Mouse (Mus musculus): Measurements from ENCODE around the gene Btnl10. TPM values are rescaled to one million over a fixed set of nuclear protein-coding genes. Genes with fewer than 3 reads are reported as not detected.
"Not testable (repeated sequence)": the region's sequence is repeated elsewhere in the genome, so short reads cannot be mapped to it uniquely, and the experiment has no call there.

Btnl10 gene
- total RNA-seq, 2 experiments from 2014 or later = not detected

DNA sequence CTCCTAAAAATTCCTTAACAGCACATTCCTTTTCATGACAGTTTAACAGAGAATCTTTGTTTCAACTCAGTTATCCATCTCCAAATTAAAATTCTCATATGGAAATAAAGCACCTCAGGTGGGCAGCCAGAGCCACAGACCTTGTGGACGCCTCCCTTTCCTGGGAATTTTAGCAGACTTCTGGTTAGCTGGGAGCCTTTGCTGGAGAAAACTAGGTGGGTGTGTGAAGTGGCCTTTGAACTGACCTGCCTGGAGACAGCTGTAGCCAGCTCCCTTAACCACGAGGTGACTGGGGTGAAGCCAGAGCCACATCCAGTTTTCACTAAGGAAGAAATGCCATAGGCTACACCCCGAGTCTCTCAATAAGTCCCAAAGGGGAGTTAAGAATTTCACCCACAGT, 11.9 kb downstream of the Btnl10 start:
- DNase-seq (ENCODE audit: low spot score in 2 of 2) = no peak

DNA sequence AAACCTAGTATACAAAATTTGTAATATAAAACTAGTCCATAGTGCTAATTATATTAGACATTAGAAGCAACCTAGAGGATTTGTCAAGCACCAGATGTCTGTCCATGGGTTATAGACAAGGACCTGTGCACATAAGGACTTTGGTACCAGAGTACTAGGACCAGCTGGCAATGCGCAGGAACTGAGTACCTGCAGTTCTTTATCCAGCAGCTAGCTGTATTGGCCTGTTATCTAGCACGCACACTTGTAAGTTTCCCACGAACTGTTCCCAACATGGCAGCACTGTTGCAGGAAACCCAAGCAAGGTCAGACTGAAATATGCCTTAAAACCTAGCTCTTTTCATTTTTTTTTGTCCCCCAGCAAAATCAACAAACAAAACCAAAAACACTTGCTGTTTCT, 12.5 kb downstream of the Btnl10 start:
- no peak for DNase-seq (ENCODE audit: low spot score in 2 of 2)

DNA sequence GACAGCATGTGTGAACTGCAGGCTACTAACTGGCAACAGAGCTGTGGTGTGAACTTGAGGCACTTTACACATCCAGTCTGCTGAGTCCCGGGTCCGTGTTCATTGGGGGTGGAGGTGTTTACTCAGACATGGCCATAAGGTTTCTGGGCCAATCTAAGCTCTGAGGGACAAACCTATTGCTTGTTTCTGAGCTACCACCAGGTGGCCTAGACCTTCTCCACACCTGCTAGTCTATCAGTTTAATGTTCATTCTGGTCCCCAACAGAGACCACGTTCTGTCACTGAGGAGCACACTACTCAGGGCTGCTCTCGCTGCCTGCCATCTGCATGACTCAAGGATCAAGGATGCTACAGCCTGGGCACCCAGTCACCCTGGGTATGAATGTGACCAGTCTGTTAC, 13.9 kb downstream of the Btnl10 start:
- DNase-seq (ENCODE audit: low spot score in 2 of 2) = no peak

DNA sequence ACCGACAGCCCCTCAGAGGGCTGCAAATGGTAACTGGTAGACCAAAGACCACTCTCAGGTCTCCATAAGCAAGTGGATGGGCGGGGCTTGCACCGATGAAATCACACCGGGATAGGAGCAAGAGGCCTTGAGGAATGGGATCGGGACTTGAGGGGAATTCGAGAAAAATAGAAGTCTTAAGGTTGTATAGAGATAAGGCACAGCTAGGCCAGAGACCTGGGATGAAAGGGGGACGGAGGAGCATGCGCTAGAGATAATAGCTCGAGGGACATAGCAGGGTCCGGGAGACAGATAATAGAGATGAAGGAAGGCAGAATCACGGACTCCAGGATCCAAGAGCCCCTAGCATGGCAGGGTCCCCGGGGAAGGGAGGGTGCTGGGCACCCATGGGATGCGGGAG, 20.2 kb downstream of the Btnl10 start:
- DNase-seq (ENCODE audit: low spot score in 2 of 2) = no peak

DNA sequence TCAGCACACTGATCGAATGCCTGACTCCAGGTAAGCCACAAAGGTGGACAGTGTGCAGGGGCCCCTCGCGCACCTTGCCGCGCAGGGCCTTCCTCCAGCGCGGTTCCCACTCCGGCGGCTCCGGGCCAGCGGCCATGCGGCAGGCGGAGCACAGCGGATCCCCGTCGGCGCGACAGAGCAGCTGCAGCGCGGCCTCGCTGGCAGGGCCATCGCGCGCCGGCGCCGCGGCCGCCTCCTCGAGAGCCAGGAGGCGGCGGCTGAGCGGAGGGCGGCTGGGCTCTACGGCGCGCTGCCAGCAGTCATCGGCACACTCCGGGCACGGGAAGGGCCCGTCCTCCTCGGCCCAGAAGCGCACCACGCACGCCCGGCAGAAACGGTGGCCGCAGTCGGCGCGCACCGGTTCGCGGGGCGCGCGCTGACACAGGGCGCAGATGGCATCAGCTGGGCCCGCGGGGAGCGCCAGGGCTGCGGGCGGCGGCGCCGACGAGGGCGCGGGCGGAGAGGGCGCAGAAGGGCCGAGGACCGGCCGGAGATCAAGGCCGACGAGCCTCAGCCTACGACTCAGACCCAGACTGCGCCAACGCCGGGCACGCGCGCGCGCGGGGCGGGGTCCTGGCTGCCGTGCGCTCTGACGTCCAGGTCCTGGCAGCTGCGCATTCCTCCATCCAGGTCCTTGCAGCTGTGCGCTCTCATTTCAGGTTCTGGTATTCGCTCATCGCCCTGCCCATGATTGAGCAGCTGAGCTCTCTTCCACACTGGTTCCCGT, 20.8 kb downstream of the Btnl10 start, which contains the start of gene Rnf187:
Gene Rnf187 (minus strand): TSS at position 595 of the 766 bp plus-strand sequence.
- DNase-seq (ENCODE audit: low spot score in 2 of 2) = peak; percentile 88 to 93

DNA sequence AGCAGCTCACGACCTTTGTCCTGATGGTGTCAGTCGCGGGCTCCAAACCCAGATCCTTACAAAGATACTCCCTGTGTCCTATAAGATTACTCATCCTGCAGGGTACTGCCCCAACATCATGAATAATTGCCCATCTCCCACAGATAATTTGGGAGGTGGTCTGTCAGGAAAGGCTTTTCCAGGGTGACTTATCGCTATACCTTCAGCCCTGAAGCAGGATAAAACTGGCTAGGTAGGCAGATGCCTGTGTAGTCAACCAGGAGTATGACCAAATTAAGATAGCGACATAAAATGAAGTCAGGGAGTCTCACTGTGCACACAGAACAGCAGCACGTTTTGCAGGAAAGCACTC, 21.4 kb downstream of the Btnl10 start:
- no peak for DNase-seq (ENCODE audit: low spot score in 2 of 2)

DNA sequence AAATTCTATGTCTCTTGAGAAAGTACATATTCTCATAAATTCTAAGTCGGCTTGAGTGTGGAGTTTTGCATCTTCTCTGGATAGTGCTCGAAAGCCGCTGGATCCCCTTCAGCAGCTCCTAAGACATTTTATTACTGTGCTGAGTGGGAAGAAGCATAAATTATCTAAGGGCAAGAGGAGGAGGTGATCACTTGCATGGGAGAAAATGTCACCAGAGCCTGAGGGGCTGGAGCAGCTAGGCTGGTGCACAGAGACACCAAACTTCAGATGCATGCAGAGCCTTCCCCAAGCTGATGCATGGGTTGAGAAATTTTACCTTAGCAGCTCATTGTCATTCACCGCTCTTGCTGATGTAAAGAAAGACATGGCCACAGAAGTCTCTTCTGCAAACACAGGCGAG, 26.4 kb downstream of the Btnl10 start:
- no peak for DNase-seq (ENCODE audit: low spot score in 2 of 2)

DNA sequence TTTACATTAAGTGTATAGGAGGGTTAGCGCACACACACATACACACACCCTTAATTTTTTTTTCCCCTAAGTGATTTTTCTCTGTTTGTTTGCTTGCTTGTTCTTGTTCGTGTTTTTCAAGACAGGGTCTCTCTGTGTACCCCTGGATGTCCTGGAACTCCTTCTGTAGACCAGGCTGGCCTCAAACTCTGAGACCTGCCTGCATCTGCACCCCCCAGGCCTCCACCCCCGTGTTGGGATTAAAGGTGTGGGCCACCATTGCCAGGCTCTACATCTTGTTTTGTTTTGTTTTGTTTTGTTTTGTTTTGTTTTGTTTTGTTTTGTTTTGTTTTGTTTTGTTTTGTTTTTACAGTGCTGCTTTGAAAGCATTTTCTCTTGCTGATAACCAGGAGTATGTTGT, 29.6 kb downstream of the Btnl10 start:
- no peak for DNase-seq (ENCODE audit: low spot score in 2 of 2)

DNA sequence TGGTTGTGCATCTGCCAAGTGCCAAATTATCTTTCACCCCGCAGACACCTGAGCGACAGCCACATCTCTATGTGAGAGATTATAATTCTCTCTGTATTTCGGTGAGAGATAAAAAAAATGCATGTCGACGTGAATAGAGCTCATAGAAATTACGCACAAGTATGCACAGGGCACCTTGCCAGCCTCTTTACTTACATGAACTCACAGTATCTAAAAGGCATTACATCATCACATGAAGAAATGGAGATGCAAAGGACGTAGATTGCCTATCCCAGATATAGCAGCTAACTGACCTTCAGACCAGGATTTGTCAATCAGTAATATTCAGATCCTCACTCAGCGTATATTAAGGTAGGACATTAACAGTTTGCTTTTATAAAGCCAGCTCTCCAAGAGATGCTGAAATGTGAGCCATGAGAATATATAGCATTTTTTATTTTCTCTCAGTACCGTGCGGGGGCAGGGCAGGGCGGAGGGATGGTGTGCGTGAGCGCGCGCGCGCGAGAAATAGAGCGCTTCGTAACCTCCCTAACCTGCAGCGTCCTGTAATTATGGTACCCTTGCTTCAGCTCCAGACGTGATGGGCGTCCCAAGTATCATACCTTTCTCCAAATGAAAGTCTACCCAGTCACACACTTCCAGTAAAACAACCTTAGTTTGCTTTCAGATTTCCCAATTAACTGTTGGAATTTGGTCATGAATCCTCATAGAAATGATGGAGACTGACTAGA, 30.3 kb downstream of the Btnl10 start:
- peak; percentile 56 to 78 for DNase-seq (ENCODE audit: low spot score in 2 of 2)

DNA sequence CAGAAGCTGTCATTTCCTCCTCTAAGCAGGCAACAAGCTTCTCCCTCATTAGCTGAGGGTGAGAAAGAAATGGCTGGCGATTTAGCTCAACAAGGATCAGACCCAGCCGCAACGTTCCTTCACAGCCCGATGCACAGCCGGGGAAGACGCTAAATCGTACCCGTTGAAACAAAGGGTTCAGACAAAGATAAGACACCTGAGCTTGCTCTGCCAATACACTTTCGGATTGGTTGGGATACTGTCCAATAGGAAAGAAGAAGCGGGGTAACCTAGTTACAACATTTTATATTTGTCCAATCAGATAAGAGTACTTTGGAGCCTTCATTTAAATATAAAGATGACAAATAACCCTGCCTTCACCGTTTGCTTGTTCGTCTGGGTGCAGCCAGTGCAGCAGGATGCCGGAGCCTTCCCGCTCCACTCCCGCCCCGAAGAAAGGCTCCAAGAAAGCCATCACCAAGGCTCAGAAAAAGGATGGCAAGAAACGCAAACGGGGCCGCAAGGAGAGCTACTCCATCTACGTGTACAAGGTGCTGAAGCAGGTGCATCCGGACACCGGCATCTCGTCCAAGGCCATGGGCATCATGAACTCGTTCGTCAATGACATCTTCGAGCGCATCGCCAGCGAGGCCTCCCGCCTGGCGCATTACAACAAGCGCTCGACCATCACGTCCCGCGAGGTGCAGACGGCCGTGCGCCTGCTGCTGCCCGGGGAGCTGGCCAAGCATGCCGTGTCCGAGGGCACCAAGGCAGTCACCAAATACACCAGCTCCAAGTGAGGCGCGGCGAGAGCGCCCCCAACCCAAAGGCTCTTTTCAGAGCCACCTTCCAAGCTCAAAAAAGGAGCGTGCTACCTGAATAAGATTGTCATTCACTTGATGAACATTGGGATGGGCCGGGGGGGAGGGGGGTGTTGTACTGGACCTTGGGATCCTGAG, 31.1 kb downstream of the Btnl10 start, which contains the start of gene Hist3h2ba:
Gene Hist3h2ba (plus strand): TSS at position 379 of the 938 bp plus-strand sequence.
- peak; percentile 76 to 93 for DNase-seq (ENCODE audit: low spot score in 2 of 2)

DNA sequence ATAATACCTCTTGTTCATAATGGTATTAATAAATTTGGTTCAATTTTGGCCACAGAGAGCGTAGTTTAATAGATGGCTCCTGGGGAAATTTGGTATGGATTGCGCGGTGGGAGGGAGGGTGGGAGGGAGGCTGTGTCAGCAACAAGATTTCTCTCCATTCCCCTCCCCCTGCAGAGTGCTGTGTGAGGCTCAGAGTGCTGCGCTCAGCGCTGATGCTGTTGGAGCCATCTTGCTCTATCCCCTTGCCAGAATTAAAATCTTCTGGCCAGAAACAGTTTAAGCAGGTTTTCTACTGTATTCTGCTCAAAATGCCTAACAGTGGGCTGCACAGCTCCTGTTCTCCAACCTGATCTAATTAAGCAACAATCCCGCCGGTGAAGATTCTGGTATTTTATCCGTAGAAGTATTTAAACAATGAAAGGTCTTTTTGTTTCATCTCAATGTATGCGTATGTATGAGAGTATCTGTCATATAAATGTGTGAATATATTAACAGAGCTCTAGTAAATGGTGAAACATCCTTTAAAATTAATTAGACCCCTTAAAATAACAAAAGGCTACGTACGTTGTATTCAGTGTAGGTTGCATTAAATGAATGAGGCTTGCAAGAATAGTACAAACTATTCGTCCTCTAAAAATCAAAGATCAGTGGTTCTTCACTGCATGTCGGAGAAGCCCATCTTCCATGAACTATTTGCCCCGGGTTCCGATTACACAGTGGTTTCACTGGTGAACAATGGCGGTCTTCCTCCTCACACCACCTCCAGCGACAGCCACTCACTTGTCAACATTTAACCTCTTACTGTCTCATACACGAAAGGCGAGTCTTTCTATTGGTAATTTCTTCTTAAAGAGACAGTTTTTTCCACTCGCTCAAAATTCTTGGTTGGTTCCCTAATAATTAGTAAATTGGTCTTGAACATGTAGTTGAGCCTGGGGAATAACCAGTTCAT, 32.0 kb downstream of the Btnl10 start:
- peak; percentile 57 to 84 for DNase-seq (ENCODE audit: low spot score in 2 of 2)

DNA sequence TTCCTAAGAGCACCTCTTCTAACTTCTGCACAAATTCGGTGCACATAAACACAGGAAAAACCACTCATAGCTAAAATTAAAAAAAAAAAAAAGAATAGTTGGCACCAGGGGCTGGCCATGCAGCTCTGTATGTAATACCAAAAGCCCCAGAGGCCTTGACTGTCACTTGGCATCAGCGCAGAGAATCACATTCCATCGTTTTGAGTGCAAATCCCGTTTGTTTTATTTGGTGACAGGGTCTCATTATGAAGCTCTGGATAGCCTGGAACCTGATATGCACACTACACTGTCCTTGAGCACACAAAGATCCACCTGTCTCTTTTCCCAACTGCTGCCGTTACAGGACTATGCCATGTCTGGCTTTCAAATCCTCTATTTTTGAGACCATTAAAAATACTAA, 33.5 kb downstream of the Btnl10 start:
- no peak for DNase-seq (ENCODE audit: low spot score in 2 of 2)

DNA sequence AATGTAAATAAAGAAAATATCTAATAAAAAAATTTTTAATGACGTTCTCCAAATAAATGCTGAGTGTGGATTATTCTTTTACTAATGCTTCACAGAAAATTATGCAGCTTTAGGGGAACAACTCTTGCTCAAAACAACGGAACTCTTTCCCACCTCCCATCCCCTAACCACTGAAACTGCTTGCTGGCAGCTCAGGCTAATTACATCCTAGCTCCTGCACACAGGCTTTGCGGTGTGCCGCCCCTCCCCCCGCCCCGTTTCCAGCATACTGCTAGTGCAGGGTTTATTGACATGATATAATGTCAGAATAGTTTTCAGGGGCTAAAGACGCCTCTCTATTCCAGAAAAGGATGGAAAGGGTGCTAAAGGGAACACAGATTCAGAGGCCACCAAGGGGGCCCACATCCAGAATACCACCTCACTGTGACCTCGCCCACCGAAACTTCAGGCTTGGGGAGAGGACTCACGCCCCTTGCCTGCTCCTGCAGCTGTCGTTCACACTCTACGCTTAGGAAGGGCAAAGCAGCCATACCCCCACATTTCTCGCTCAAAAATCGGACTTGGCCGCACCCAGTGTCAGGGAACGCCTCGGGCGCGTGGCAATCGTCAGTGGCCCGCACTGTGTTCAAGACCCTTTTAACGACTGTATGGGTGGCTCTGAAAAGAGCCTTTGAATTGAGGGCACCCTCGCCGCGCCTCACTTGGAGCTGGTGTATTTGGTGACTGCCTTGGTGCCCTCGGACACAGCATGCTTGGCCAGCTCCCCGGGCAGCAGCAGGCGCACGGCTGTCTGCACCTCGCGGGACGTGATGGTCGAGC, 35.9 kb downstream of the Btnl10 start:
- DNase-seq (ENCODE audit: low spot score in 2 of 2) = peak in 1 of 2 experiments; percentile 30

DNA sequence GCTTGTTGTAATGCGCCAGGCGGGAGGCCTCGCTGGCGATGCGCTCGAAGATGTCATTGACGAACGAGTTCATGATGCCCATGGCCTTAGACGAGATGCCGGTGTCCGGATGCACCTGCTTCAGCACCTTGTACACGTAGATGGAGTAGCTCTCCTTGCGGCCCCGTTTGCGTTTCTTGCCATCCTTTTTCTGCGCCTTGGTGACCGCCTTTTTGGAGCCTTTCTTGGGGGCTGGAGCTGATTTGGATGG, 36.4 kb downstream of the Btnl10 start:
- DNase-seq (ENCODE audit: low spot score in 2 of 2) = not testable (repeated sequence)

DNA sequence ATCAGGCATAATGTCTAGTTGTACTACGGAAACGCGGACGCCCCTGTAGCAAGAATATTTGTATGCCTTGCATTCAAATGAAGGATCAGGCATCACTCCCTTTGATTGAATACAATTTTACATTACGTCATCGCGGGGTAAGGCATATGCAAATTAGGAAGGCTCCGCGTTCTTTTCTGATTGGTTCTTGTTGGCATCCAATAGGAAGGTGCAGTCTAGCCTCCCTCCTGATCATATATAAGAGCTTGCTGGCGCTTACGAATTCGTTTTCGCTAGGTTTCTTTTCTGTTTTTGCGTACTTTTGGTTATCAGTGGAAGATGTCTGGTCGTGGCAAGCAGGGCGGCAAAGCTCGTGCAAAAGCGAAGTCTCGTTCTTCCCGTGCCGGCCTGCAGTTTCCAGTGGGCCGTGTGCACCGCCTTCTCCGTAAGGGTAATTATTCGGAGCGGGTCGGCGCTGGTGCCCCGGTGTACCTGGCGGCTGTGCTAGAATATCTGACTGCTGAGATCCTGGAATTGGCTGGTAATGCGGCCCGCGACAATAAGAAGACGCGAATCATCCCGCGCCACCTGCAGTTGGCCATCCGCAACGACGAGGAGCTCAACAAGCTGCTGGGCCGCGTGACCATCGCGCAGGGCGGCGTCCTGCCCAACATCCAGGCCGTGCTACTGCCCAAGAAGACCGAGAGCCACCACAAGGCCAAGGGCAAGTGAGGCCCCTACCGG, 36.9 kb downstream of the Btnl10 start, which contains the start of the genes Hist3h2a and Trim17:
Gene Hist3h2a (plus strand): TSS at position 266 of the 723 bp plus-strand sequence.
Gene Trim17 (plus strand): TSS at position 266 of the 723 bp plus-strand sequence.
- DNase-seq (ENCODE audit: low spot score in 2 of 2) = peak; percentile 89 to 98

DNA sequence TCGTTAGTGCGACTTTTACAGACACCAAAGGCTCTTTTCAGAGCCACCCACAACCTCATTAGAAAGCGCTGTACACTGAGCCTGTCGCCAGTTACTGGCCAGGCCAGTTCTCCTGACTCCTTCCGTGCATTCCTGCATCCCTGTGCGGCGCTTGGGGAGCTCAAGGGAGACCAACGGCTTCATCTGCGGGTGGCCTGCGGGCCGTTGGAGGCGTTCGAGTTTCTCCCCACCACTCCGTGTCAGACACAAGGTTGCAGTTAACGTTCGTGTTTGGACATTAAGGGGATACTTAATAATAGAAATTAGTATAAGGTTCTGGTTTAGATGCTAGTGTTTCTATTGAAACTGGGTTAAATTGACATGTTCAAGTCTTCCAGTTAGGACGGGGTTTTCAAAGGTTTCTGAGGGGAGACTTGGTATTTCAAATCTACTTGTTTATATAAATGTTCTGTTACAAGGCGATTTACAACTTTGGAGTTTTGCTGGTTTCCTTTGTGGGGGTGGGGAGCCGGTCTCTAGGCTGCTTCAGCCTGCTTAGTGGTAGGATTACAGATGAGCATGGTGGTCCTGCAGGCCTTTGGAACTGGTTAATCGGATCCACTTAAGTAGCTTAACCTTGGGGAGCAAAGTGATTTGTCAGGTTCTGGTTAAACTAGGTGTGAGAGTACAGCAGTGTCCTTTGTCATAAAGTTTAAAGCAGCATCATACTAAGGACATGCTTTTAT, 37.6 kb downstream of the Btnl10 start:
- DNase-seq (ENCODE audit: low spot score in 2 of 2) = peak in 1 of 2 experiments; percentile 33

DNA sequence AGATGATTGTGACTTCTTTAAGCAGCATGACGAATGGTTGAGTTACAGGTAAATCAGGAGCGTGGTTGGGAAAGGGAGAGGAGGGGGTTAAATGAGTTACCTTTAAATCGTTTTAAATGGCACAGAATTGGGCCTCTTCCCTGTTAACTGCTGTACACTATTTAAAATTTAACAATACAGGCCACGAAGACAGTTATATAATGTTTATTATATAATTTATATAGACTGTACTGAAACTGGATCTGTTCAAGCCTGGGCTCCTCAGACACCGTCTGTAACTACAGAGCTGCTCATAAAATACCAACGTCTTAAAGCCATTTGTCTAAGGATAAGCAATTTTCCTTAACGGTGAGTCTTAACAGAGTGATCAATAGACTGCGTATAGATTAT, 38.2 kb downstream of the Btnl10 start:
- DNase-seq (ENCODE audit: low spot score in 2 of 2) = no peak
